Mouse (Mus musculus): ENCODE data around the gene Gm11034.

DNA sequence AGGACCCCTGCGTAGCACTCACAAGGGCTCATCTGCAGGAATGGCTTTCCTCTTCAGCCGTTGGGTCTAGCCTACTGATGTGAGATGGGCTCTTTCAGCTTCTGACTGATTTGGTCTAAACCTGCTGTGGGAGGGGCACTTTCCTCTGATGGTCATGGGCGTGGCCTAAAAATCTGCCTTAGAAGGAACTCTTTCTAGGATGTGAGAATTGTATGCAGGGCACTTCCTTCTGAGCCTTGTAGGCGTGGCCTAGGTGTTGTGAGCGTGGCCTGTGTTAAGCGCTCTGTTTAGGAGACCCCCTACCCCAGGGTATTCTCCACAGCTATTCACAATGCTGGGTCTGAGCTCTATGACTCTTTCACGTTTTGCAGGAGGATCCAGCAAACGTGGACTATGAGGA, 15.4 kb downstream of the Gm11034 start:
- TF ChIP-seq CTCF (IDR thresholded peaks at IDR 0.05; ENCODE audit: low read depth, low read length) (no peak), POLR2A (IDR thresholded peaks at IDR 0.05; ENCODE audit: insufficient read depth, low read length) (peak; percentile 43)
